Mouse (Mus musculus): ENCODE measurements around the gene Iffo1. TPM values are rescaled to one million over a fixed set of nuclear protein-coding genes. Genes with fewer than 3 reads are reported as not detected.

The Iffo1 gene
- 16.8 TPM for polyA plus RNA-seq (2017; shearing (Covaris generic))

DNA sequence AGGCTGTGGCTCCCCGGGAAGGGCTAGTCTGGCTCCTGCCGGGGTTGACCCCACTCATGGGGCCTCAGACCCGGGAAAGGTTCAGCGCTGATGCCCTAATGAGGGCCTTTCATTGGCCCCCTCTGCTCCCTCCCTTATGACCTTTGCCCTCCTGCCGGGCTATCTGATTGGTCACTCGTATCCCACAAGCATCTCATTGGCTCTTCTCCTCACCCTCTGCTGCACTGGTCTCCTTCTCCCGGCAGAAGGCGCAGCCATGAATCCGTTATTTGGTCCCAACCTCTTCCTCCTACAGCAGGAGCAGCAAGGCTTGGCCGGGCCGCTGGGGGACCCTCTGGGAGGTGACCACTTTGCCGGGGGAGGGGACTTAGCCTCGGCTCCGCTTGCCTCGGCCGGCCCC lies at the start of gene Iffo1:
Gene Iffo1 (plus strand): TSS at position 241 of the 400 bp plus-strand sequence.

GRCm38 (mm10) chr6:125095391-125096278 lies 49.4 kb upstream of the Iffo1 start, which contains the start of gene Chd4:
TSS of gene Chd4 (plus strand) at chr6:125095981.

GRCm38 (mm10) chr6:125131302-125132156 lies 13.5 kb upstream of the Iffo1 start, which contains the start of gene Nop2:
TSS of gene Nop2 (plus strand) at chr6:125131909.

DNA sequence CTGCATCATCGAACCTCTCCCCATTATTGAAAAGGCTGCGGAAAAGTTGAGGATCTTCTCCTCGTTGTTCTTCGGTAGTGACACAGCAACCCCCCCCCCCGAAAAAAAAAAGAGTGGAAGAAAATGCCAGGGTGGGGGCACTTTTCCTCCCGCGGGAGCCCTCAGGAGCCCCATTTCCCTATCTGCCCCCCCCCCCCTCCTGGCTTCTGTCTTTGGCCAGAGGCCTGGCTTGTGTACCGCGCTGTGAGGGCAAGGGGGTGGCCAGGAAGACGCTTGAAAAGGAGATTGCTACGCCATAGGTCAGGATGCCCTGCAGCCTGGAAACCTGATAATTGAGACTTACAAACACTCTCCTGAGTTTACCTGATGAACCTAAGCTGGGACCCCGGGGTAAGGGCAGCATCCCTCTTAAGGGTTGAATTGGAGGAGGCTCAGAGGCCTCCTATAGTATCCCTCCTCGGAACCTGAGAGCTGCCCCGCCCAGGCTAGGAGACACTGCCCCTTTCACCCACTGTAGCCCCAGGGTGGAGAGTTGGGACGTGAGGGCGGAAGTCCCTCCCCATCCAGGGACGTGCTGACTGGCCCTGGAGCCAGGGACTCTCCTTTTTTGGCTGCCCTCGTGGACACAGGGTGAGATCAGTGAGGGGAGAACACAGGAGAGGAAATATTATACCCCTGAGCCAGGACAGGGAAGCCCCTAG lies 21.2 kb downstream of the Iffo1 start, which contains the start of gene Gapdh:
Gene Gapdh (minus strand): TSS at position 417 of the 701 bp plus-strand sequence.

GRCm38 (mm10) chr6:125191332-125192015 lies 46.4 kb downstream of the Iffo1 start, which contains the start of the genes Ncapd2 and Mrpl51:
TSS of gene Ncapd2 (minus strand) at chr6:125191701.
TSS of gene Mrpl51 (plus strand) at chr6:125191801.

Other genes starting within 250 kb of the Iffo1 start
- gene Lag3, start 233.5 kb upstream of the Iffo1 start, polyA plus RNA-seq (2017; shearing (Covaris generic)), result not detected
- gene Ptms, start 225.1 kb upstream of the Iffo1 start, polyA plus RNA-seq (2017; shearing (Covaris generic)), result 4.5 TPM
- 126 TPM for gene Mlf2, start 213.9 kb upstream of the Iffo1 start, polyA plus RNA-seq (2017; shearing (Covaris generic))
- 38.9 TPM for gene Cops7a, start 179.7 kb upstream of the Iffo1 start, polyA plus RNA-seq (2017; shearing (Covaris generic))
- not detected for gene Pianp, start 148.5 kb upstream of the Iffo1 start, polyA plus RNA-seq (2017; shearing (Covaris generic))
- 55.9 TPM for gene Zfp384, start 136.1 kb upstream of the Iffo1 start, polyA plus RNA-seq (2017; shearing (Covaris generic))
- 49.3 TPM for gene Ing4, start 105.5 kb upstream of the Iffo1 start, polyA plus RNA-seq (2017; shearing (Covaris generic))
- 7.8 TPM for gene Acrbp, start 95.6 kb upstream of the Iffo1 start, polyA plus RNA-seq (2017; shearing (Covaris generic))
- 7.1 TPM for gene Lpar5, start 77.3 kb upstream of the Iffo1 start, polyA plus RNA-seq (2017; shearing (Covaris generic))
- 37.9 TPM for gene Chd4, start 49.3 kb upstream of the Iffo1 start, polyA plus RNA-seq (2017; shearing (Covaris generic))
- gene Nop2, start 13.3 kb upstream of the Iffo1 start, polyA plus RNA-seq (2017; shearing (Covaris generic)), result 36.2 TPM
- 339 TPM for gene Gapdh, start 21.2 kb downstream of the Iffo1 start, polyA plus RNA-seq (2017; shearing (Covaris generic))
- gene Ncapd2, start 46.5 kb downstream of the Iffo1 start, polyA plus RNA-seq (2017; shearing (Covaris generic)), result 16.2 TPM
- 63.7 TPM for gene Mrpl51, start 46.6 kb downstream of the Iffo1 start, polyA plus RNA-seq (2017; shearing (Covaris generic))
- 16.1 TPM for gene Vamp1, start 70.3 kb downstream of the Iffo1 start, polyA plus RNA-seq (2017; shearing (Covaris generic))
- gene Tapbpl, start 86.6 kb downstream of the Iffo1 start, polyA plus RNA-seq (2017; shearing (Covaris generic)), result 104 TPM
- 270 TPM for gene Cd27, start 91.8 kb downstream of the Iffo1 start, polyA plus RNA-seq (2017; shearing (Covaris generic))
- 0.90 TPM for gene Tuba3a, start 140.8 kb downstream of the Iffo1 start, polyA plus RNA-seq (2017; shearing (Covaris generic))
- gene Ltbr, start 168.6 kb downstream of the Iffo1 start, polyA plus RNA-seq (2017; shearing (Covaris generic)), result not detected
- gene Scnn1a, start 175.4 kb downstream of the Iffo1 start, polyA plus RNA-seq (2017; shearing (Covaris generic)), result 0.18 TPM
- 29.2 TPM for gene Tnfrsf1a, start 204.1 kb downstream of the Iffo1 start, polyA plus RNA-seq (2017; shearing (Covaris generic))
- not detected for gene Plekhg6, start 235.6 kb downstream of the Iffo1 start, polyA plus RNA-seq (2017; shearing (Covaris generic))

Data from effector memory CD4-positive, alpha-beta T cell, adult 7 months (primary cell).